Mouse (Mus musculus) forelimb bud, embryonic 11.5 days (tissue): ENCODE results near the gene Phc2.

ENCODE experiments used
- DNase-seq: peaks from one replicate; pipeline ENCODE4 v3.0.0-alpha.2; 2012; ENCODE audit warnings: low read depth, low spot score

The Phc2 gene

DNA sequence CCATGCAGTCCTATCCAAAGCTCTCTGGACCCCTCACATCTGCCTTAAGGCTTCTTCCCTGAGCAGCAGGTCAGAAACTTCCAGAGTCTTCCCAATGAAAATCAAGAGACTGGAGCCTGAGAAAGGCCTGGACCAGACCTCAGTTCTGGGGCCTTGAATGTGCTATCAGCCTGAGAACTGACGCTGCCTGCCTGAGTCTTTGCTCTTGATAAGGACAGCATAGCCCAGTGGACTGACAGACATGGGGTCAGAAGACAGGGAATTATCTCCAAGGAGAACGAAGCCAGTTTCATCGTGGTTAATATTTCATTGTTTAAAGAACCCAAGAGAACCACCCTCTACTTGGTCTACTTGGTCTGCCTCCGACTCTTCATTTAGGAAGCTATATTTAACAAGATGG lies 128.1 kb downstream of the Phc2 start:
- DNase-seq = no peak

DNA sequence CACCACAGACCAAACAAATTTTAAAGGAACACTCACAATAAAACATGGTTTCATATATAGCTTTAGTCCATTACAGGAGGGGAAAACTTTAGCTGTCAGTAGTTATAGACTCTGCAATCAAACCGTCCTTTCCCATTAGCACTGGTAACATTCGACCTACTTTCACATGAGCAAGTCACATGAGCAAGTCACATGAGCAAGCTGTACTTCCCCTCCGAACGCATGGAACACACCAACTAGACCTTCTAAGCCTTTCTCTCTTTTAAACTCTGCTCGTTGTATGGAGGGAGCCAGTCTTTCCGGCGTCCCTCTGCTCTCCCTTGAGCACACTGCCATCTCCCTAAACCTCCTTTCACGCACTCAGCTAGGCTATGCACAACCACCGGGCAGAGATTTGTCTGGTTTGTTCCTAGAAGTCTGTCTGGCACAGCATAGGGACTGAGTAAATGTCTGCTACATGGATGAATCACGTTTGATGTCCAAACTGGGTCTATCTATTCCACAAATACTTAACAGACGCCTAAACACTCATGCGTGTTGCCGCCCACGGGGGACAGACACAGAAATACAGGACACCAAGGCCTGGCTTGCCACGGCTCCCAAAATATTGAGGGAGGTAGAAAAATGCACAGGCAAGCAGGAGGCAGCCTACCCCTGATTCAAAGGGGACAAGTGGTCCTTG lies 130.6 kb downstream of the Phc2 start:
- no peak for DNase-seq

DNA sequence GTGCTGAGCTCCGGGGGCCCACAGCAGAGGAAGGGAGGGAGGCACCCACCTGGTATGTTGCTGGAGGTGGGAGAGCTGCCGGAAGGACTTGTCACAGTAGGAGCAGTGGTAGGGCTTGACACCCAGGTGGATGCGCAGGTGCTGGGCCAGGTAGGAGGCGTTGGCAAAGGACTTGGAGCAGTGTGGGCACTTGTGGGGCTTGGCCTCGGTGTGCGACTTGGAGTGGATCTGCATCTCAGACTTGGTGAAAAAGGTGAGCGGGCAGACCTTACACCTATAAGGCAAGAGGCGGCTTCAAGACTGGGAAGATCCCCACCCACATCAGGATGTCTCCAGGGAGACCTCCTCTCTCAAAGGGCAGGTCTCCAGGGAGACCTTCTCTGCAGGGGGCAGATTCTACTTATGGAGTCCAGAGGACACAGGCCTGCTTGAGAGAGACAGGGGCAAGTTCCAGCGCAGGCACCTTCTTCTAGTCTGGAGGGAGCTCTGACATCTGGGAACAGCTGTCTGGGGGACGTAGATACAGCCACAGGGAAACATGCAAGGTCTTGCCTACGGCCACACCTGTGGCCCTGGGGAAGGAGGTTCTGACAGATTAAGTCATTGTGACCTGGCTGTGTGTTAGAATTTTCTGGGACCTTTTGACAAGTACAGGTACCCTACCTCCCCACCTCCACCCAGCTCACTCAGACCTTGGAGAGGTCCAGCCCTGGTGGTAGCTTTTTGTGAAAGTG lies 131.6 kb downstream of the Phc2 start:
- no peak for DNase-seq

- DNase-seq = no peak
These were observed 132.8 kb downstream of the Phc2 start for GRCm38 (mm10) chr4:128787023-128787939.

DNA sequence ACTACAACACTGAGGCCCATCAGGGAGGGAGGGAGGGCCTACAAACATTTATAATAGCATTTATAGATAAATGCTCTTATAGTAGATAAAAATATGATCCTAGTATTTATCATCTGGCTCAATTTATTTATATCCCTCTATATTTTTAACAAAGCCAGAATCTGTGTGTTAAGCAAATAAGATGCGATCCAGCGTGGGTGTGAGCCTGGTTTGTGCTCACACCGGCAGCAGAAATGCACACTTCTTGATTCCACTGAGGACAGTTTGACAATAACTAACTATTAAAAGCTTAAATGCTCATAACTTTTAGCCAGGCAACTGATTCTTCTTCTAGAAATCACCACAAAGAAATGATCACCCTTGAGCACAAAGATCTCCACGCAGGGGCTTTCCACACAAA lies 133.6 kb downstream of the Phc2 start:
- DNase-seq = no peak

DNA sequence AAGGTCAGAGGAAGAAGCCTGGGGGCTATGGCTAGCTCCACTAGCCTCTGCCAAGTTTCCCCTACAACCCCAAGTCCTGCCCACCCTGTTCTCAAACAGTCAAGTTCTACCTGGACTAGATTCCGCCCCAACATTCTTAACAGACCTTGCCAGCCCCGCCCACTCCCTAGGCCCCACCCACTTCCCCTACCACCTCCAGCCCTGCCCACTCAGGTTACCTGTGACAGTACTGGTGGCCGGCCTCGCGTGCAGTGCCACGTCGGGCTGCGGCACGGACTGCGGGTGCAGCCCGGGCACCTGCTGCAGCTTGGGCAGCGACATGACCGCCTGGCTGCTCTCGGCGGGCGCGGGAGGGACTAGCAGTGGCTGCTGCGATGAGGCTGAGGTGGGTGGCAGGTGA lies 135.1 kb downstream of the Phc2 start:
- DNase-seq = no peak

GRCm38 (mm10) chr4:128793710-128794109 lies 139.2 kb downstream of the Phc2 start:
- no peak for DNase-seq

DNA sequence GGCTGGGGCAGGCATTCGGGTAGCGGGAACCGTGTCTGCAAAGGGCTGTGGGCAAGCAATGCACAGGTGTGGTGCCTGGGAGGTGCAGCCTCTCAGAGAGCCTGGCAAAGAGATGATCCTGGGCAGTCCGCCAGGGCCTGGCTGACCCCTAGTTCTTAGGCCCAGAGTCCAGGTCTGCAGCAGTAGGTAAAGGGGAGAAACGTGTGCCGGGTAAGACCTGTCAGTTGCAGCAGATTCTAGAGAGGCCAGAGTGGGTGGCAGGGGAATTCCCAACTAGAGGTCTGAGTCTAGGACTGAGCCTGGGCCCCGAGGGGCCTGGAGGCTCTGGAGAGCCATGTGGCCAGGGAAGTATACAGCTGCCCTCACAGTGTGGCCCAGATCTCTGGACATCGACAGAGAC lies 139.7 kb downstream of the Phc2 start:
- DNase-seq = no peak

DNA sequence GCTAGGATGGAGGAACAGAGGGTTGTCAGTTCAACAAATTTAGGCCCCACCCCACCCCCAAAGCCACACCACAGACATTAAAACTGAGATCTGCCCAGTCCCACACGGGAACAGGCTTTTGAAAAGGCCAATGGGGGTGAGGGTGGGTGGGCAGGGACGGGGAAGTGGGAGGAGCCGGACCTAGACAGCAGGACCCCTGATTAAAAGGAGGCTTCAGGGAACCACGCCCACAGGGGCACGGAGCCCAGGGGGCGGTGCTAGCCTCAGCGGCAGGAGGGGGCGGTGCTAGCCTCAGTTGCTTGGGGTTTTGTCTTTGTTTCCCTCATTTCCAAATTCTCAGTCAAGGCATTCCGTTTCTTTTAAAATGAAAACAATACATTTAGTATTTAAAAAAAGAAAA lies 141.1 kb downstream of the Phc2 start:
- peak; percentile 49 for DNase-seq

DNA sequence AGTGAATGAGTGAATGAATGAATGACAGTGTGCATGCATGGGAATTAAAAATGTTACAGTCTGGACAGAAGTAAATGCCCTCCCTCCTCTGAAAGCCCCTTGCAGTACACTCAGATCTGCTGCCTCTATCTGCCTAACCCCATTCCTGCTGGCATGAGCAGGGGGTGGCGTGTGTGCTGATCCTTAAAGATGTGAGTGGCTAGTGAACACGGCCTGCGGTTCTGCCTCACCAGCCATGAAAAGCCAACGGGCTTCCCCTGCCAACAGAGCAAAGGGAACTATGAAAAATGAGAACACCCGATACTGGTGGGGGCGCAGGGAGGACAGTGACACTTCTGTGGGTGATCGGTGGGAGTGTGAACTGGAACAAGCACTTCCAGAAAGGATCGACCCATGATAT lies 142.3 kb downstream of the Phc2 start:
- no peak for DNase-seq

GRCm38 (mm10) chr4:128801675-128802465 lies 147.4 kb downstream of the Phc2 start:
- DNase-seq = no peak
